Mouse (Mus musculus) intestine, embryonic 15.5 days (tissue): ENCODE measurements around the gene Rfx7. TPM values are rescaled to one million over a fixed set of nuclear protein-coding genes. Genes with fewer than 3 reads are reported as not detected.
"Not testable (repeated sequence)": the region's sequence is repeated elsewhere in the genome, so short reads cannot be mapped to it uniquely, and the experiment has no call there.

Source experiments
- ATAC-seq: fragments of 200-750 bp; cut with Nextera tagmentation; 2 replicates; pipeline ENCODE4 v1.8.0; 2017; ENCODE audit warnings: moderate TSS enrichment, moderate library complexity
- H3K27ac ChIP-seq: fragments of 300-500 bp; sonication (generic); 2 replicates; pipeline ENCODE4 v1.5.1; 2015; ENCODE audit warnings: mild to moderate bottlenecking, inconsistent platforms
- H3K27me3 ChIP-seq: fragments of 300-500 bp; sonication (generic); replicated peaks from 2 replicates; pipeline ENCODE4 v1.6.1; 2015; ENCODE audit warnings: inconsistent platforms
- H3K36me3 ChIP-seq: fragments of 300-500 bp; sonication (generic); 2 replicates; pipeline ENCODE4 v1.6.1; 2015; ENCODE audit warnings: inconsistent platforms
- H3K4me1 ChIP-seq: fragments of 300-500 bp; sonication (generic); replicated peaks from 2 replicates; pipeline ENCODE4 v1.6.1; 2015; ENCODE audit warnings: inconsistent platforms
- H3K4me2 ChIP-seq: fragments of 300-500 bp; sonication (generic); replicated peaks from 2 replicates; pipeline ENCODE4 v1.6.1; 2015; ENCODE audit warnings: mild to moderate bottlenecking, inconsistent platforms
- H3K4me3 ChIP-seq: fragments of 300-500 bp; sonication (generic); replicated peaks from 2 replicates; pipeline ENCODE4 v1.5.1; 2015; ENCODE audit warnings: inconsistent platforms
- H3K9ac ChIP-seq: fragments of 300-500 bp; sonication (generic); 2 replicates; pipeline ENCODE4 v1.6.1; 2015; ENCODE audit warnings: inconsistent platforms
- H3K9me3 ChIP-seq: fragments of 300-500 bp; sonication (generic); 2 replicates; pipeline ENCODE4 v1.6.1; 2016; ENCODE audit warnings: inconsistent platforms
- WGBS: fragments of 180-500 bp; shearing (Covaris S2); methylation state at CpG from one replicate; pipeline ENCODE4 v1.1.7; 2015; 5-methylcytosine and 5-hydroxymethylcytosine counted together
- polyA plus RNA-seq: library from polyadenylated mRNA; unstranded; fragments of >200 nt; fragmentation: Nextera tagmentation; extraction: Ambion mirVana; gene quantifications from 2 replicates; pipeline ENCODE4 v1.2.1, GENCODE M21; 2015

The Rfx7 gene
- polyA plus RNA-seq, 1 experiment from 2014 or later: 10.9 TPM

DNA sequence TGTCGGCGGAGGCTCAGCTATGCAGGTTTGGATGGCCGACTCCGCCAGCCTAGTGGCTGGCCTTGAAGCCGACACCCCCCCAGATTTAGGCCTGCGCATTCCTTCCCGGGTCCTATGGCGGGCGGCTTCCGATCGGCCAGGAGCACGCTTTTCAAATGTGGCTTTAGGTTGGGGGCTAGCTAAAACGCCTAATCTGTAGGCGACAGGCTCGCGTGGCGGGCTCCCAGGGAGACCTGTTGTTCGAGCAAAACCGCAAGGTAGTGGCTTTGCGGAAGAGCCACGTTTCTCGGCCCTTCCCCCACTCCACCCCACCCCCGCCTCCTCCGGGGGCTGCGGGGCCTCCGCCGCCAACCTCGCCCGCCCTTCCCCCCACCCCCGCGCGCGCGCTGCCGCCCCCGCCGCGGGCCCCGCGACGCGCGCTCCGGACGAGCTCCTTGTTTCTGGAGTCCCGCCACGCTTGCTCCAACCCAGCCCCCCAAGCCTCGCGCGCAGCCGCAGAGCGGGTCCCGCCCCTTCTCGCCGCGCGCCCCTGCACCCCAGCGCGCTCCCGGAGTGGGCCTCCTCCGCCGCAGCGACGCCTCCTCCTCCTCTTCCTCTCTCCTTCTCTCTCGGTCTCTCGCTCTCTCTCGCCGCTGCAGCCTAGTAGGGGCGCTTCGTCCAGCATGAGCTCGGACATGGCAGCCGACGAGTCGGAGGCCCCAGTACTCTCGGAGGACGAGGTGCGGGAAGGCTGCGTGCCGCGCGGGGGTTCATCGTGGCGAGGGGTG is 130.0 kb downstream of the Rfx7 start, which contains the start of gene Nedd4:
TSS of gene Nedd4 (plus strand) at position 452 of the 767 bp plus-strand sequence.
- H3K4me1 ChIP-seq: peaks cover 22% of the 10 kb centered on the region
- H3K4me2 ChIP-seq: peak within 1 kb of the TSS; percentile 82
- H3K27me3 ChIP-seq: no peaks in the 10 kb centered on the region
- peaks cover 5% of the 10 kb centered on the region; the same call in 1 of the 2 replicates for H3K36me3 ChIP-seq
- peak within 1 kb of the TSS; percentile 99 for H3K4me3 ChIP-seq
- WGBS: 1% methylated on average over 70 of the region's 83 CpGs
- ATAC-seq: peak; percentile 95
- no peaks in the 10 kb centered on the region for H3K9me3 ChIP-seq
- peak within 1 kb of the TSS; percentile 100 for H3K9ac ChIP-seq
- peak within 1 kb of the TSS; percentile 99 for H3K27ac ChIP-seq

DNA sequence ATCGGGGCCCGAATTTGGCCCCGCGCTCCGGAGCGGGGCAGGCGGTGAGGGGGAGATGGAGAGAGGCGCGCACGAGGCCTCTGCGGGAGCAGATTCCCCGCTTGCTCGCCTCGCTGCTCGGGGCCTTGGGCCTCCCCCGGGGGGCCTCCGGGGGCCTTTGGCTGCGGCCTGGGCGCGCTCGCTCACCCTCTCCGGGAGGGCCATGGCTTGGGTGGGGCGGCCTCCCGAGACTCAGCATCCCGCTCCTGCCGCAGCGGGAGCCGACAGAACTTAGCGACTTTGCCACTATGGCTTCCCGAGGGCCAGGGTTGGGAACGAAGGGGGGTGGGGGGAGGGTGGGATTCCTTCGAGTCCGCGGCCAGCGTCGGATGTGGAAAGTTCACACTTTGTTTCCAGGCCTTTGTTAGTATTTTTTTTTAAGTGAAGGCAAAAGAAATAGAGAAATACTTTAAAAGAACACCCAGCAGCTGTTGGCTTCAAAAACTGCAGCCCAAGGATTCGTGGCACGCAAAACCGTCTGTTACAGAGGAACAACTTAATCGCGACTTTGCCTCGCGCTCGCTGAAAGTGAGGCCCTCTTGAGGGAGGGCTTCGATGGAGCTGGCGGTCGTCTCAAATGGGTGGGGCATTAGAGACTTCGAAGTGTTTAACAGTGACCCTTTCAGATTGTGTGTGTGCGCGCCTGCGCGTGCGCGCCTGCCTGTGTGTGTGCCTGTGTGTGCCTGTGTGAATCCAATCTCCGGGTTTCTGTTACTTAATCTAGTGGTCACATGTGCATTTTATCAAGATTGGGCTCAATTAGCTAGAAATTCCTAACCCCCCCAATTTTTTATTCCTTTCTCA is 130.9 kb downstream of the Rfx7 start:
- under 1% methylated on average over 53 of the region's 55 CpGs for WGBS
- peaks cover 25% of the 10 kb centered on the region for H3K4me1 ChIP-seq
- peak overlapping the region; percentile 100 for H3K9ac ChIP-seq
- peak; percentile 64 for ATAC-seq
- H3K27me3 ChIP-seq: no peaks in the 10 kb centered on the region
- H3K27ac ChIP-seq: peak overlapping the region; percentile 99
- H3K4me2 ChIP-seq: peak overlapping the region; percentile 82
- H3K4me3 ChIP-seq: peak overlapping the region; percentile 99
- no peaks in the 10 kb centered on the region for H3K9me3 ChIP-seq
- H3K36me3 ChIP-seq: peaks cover 7% of the 10 kb centered on the region; the same call in 1 of the 2 replicates

DNA sequence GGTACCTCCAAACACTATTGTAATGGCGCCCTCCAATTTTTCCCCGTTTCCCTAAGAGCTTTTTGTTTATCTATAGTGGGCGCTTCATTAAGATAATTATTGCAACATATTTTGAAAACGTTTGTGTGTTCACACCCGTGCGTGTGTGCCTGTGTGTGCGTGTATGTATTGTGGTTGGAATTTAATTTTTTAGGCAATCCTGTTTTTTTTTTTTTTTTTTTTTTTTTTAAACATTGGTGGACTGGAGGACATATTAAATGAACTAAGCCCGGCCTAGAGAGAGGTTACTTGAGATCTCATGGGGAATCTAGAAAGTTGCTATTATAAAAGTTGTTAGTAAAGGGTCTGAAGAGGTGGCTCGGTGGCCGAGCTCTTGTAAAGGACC is 131.5 kb downstream of the Rfx7 start:
- 5% methylated on average over 10 of the region's 10 CpGs for WGBS
- H3K27me3 ChIP-seq: no peaks in the 10 kb centered on the region
- ATAC-seq: no peak
- H3K36me3 ChIP-seq: peaks cover 7% of the 10 kb centered on the region; the same call in 1 of the 2 replicates
- peak overlapping the region; percentile 99 for H3K27ac ChIP-seq
- H3K9me3 ChIP-seq: no peaks in the 10 kb centered on the region
- H3K4me3 ChIP-seq: peak overlapping the region; percentile 99
- peak overlapping the region; percentile 82 for H3K4me2 ChIP-seq
- H3K4me1 ChIP-seq: peaks cover 25% of the 10 kb centered on the region
- peak overlapping the region; percentile 100 for H3K9ac ChIP-seq

DNA sequence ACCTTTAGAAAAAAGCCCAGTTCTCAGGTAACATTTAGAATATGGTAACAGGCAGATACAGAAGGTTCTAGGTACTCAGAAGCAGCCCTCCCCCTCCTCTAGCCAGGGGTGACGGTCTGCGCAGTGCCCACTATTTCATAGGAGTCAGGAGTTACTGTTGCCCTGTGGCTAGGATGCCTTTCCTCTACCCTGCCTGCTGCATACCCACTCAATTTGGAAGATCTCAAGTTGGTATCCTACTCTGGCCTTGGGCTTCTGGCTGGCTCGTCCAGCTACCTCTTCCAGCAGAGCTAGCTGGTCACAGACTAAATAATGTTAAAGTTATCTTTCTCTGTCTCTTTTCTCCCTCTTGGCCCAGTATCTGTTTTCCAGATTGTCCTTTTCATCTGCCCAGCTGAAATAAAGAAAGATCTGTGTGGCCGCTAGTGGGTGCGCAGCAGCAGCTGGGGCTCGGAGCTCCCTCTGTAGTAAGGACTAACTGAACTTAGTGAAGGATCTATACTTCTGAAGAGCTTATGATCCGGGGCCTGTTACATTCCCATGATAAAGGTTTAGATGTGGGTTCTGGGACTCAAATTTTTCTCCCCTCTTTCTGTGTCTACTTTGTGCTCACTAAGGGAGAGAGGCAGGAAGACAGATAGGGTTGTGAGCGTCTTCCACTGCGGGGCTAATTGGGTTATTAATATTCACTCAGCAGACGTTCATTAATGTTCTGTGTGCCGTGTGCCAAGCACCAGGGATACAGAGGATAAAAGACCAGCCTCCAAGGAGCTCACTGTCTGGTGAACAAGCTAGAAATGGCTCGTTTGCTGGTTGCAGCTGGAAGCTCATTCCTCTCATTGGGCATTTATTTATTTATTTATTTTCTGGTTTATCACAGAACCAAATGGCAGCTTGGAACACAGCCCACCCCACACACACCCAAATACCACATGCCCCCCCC is 132.6 kb downstream of the Rfx7 start:
- 33% methylated on average over 12 of the region's 12 CpGs for WGBS
- Histone ChIP-seq H3K36me3 (peaks cover 11% of the 10 kb centered on the region; the same call in 1 of the 2 replicates), H3K9ac (peak overlapping the region; percentile 100), H3K27ac (peak overlapping the region; percentile 99), H3K9me3 (no peaks in the 10 kb centered on the region), H3K4me2 (peak overlapping the region; percentile 82), H3K4me1 (peaks cover 32% of the 10 kb centered on the region), H3K27me3 (no peaks in the 10 kb centered on the region), H3K4me3 (peak overlapping the region; percentile 99)
- no peak for ATAC-seq

DNA sequence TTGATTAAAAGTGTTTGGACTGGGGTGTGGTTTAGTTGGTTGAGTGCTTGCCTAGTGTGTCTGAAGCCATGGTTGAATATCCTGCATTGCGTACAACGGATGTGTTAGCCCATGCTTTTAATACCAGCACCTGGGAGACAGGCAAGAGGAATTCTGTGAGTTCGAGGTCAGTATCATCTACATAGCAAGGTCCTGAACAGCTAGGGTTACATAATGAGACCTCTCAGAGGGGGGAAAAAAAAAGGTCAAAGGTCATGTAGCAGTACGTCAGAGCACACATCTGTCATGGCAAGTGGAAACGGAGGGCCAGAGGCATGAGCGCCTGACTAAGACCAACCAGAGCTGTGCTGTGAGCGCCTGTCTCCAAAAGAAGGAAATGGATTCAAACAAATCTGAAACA is 133.5 kb downstream of the Rfx7 start:
- Histone ChIP-seq H3K27ac (peak overlapping the region; percentile 99; the same call in 1 of the 2 replicates), H3K9ac (no peak overlapping the region), H3K4me3 (peak overlapping the region; percentile 99; the same call in 1 of the 2 replicates)

DNA sequence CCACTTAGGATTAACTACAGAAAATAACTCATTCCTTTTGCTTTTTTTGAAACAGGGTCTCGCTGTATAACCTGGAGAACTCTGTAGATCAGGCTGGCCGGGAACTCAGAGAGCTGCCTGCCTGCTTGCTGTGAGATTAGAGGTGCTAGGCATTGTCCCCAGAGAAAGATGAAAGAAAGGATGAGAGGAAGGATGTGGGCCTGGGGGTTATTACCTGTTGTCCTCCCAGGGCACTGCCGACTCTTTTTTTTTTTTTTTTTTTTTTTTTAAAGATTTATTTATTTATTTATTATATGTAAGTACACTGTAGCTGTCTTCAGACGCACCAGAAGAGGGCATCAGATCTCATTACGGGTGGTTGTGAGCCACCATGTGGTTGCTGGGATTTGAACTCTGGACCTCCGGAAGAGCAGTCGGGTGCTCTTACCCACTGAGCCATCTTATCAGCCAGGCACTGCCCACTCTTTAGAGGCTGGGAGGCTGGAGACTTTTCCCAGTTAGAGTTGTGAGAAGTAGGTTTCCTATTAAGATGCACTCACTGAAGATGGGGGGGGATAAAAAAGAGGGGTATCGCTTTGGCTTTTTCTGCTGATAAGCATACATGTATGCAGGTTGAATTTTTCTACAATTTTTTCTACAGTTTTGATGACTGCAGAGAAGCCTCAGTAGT is 134.4 kb downstream of the Rfx7 start:
- Histone ChIP-seq H3K4me1 (peaks cover 32% of the 10 kb centered on the region), H3K36me3 (peaks cover 17% of the 10 kb centered on the region; the same call in 1 of the 2 replicates)
- not testable (repeated sequence) for H3K4me2 ChIP-seq, H3K4me3 ChIP-seq, H3K9me3 ChIP-seq, H3K27ac ChIP-seq, H3K27me3 ChIP-seq, H3K9ac ChIP-seq, ATAC-seq
- 71% methylated on average over 7 of the region's 8 CpGs for WGBS

More for the DNA sequence above, 133.5 kb downstream of the Rfx7 start:
- H3K27me3 ChIP-seq: no peaks in the 10 kb centered on the region
- peak overlapping the region; percentile 82 for H3K4me2 ChIP-seq
- H3K4me1 ChIP-seq: peaks cover 32% of the 10 kb centered on the region
- no peaks in the 10 kb centered on the region for H3K9me3 ChIP-seq
- no peak for ATAC-seq
- 39% methylated on average over 7 of the region's 7 CpGs for WGBS
- H3K36me3 ChIP-seq: peaks cover 15% of the 10 kb centered on the region; the same call in 1 of the 2 replicates

DNA sequence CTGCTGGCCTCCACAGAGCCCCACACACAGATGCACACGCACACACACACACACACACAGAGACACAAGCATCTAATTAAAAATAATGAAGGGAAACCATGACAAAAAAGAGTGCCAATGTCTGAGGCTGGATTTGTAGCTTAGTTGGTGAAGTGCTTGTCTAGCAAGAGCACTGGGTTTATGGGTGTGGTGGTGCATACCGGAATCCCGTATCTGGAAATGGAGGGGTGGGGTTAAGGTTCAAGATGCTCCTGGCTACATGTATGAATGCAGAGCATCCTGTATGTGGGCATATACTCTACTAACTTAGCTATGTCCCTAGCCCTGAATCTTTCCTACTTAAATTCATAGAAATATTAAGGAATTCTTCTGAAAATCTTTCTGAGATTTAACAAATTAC is 135.1 kb downstream of the Rfx7 start:
- H3K27ac ChIP-seq: no peak overlapping the region
- ATAC-seq: no peak
- H3K36me3 ChIP-seq: peaks cover 21% of the 10 kb centered on the region; the same call in 1 of the 2 replicates

DNA sequence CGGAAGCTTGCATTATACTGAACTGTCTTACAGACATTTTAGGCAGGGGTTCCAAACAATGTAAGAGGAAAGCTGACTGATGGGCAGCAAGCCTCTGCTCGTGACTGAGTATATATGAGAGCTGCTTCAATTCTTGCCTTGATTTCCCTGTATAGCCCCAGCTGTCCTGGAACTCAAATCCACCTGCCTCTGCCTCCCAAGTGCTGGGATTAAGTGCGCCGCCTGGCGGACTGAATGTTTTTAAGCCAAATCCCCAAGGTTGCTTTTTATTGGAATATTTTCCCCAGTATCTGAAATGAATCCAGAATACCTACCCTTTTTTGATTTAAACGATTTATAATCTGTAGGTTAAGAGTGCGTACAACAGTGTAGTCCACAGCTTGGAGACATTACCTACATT is 137.3 kb downstream of the Rfx7 start:
- no peak overlapping the region for H3K4me3 ChIP-seq
- no peaks in the 10 kb centered on the region for H3K9me3 ChIP-seq
- peaks cover 28% of the 10 kb centered on the region for H3K4me1 ChIP-seq
- H3K4me2 ChIP-seq: no peak overlapping the region
- no peak overlapping the region for H3K9ac ChIP-seq
- H3K27me3 ChIP-seq: no peaks in the 10 kb centered on the region
- no peak for ATAC-seq
- WGBS: 74% methylated on average over 7 of the region's 7 CpGs
- H3K36me3 ChIP-seq: peaks cover 31% of the 10 kb centered on the region
- no peak overlapping the region for H3K27ac ChIP-seq

More for the DNA sequence above, 135.1 kb downstream of the Rfx7 start:
- 64% methylated on average over 3 of the region's 3 CpGs for WGBS
- H3K4me3 ChIP-seq: no peak overlapping the region
- H3K9ac ChIP-seq: no peak overlapping the region
- no peak overlapping the region for H3K4me2 ChIP-seq
- no peaks in the 10 kb centered on the region for H3K9me3 ChIP-seq
- H3K27me3 ChIP-seq: no peaks in the 10 kb centered on the region
- peaks cover 32% of the 10 kb centered on the region for H3K4me1 ChIP-seq

DNA sequence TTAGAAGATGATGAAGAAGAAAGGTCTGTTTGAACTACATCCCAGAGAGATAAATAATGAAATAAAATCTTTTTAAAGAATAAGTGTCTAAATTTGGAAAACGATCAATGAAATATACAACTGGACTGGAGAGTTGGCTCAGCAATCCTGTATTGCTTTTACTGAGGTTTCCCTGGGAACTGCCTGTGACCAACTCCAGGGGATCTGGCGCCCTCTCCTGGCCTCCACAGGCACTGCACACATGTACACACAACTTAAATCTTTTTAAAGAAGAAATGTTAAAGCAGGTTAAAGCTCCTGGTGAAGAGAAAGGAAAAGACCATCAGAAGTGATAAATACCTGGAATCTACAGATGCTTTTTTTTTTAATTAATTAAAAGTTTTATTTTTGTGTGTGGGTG is 140.3 kb downstream of the Rfx7 start:
- no peak for ATAC-seq
- H3K4me3 ChIP-seq: no peak overlapping the region
- H3K4me2 ChIP-seq: no peak overlapping the region
- no peaks in the 10 kb centered on the region for H3K9me3 ChIP-seq
- no peak overlapping the region for H3K9ac ChIP-seq
- no peaks in the 10 kb centered on the region for H3K27me3 ChIP-seq
- no peak overlapping the region for H3K27ac ChIP-seq
- H3K4me1 ChIP-seq: peaks cover 8% of the 10 kb centered on the region; the same call in 1 of the 2 replicates
- peaks cover 41% of the 10 kb centered on the region for H3K36me3 ChIP-seq
- 23% methylated on average over 2 of the region's 2 CpGs for WGBS
